Mouse (Mus musculus) layer of hippocampus, adult 9-11 months (tissue): ENCODE measurements around the gene Cdh22.

Experiments used
- DNase-seq: peaks from one replicate; pipeline ENCODE4 v3.0.0; 2022

Gene Cdh22

DNA sequence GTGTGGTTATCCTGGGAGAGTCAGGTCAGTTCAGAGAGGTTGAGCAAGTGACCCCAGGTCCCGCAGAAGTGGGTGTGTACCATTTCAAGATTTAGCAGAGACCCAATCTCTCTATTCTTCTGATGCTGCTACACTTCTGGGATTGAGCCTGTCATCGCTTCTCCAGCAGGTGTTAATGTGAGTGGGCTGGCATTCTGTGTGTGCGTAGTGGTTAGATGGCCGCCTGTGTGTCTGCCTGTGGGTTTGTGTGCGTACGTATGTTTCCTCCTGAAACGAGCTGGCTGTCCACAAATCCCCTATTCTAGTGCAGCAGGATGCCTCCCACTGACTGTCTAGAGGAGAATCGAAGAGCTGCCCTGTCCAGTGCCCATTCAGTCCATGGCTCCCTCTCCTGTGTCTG, 156.6 kb downstream of the Cdh22 start:
- no peak for DNase-seq

DNA sequence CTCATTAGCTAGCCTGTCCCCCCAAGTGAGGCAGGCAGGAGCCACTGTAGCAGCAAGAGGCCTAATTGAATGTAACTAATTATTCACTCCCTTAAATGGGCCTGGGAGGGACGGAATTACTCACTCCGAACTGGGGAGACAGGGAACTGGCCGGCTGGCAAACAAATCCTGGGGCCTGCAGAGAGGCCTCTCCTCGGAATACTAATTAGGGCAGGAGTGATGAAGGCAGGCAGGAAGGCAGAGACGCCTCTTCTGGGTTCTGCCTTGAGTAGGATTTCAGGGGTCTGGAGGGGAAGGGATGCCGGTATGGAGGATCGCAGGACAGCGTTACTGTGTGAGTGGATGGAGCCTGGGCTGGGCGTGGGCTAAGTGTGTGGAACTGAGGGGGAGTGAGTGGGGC, 157.6 kb downstream of the Cdh22 start:
- DNase-seq, result no peak

GRCm38 (mm10) chr2:165074937-165075336, 159.7 kb downstream of the Cdh22 start:
- peak; percentile 76 for DNase-seq

GRCm38 (mm10) chr2:165074081-165074884, 160.4 kb downstream of the Cdh22 start:
- DNase-seq, result peak; percentile 53

DNA sequence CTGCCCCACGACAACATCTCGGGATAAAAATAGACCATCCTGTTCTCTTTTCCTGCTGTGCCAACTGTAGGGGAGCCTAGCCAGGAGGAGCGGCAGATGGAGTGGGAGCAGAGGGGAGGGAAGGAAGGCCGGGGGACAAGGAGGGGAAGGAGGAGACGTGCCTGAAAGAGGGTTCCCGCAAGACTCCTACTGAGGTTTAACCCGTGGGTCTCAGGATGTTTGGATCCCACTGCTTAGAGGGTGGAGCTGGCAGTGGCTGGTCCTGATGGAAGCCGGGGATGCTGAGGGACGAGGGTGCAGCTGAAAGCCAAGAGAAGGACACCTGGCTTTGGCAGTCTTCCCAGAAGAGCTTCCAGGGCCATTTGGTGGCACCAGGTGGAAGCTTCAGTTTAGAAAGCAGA, 161.3 kb downstream of the Cdh22 start:
- DNase-seq, result no peak

GRCm38 (mm10) chr2:165070096-165070816, 164.4 kb downstream of the Cdh22 start:
- peak; percentile 50 for DNase-seq

DNA sequence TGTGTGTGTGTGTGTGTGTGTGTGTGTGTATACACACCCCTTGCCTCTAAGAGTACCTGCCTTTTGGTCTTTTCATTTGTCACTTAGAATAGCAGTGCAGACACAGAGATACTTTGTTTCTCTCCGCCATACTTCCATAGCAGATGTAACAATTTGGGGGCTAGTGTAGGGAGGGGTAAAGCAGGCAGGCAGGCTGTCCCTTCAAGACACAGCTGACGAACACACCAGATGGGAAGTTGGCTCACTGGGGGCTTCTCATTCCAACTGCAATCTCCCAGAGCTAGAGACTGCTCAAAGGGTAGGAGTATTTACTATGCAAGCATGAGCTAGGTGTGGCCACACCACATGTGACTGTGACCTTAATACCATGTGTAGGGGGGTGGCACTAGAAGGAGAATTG, 165.8 kb downstream of the Cdh22 start:
- DNase-seq, result peak; percentile 65

GRCm38 (mm10) chr2:165064489-165064888, 170.2 kb downstream of the Cdh22 start:
- peak; percentile 60 for DNase-seq

- DNase-seq, result no peak
Observed at GRCm38 (mm10) chr2:165061638-165062433, 172.8 kb downstream of the Cdh22 start.
